Mouse (Mus musculus): ENCODE data around the gene Iqgap1. TPM values are rescaled to one million over a fixed set of nuclear protein-coding genes. Genes with fewer than 3 reads are reported as not detected.

Gene Iqgap1
- total and polyA plus RNA-seq, 3 experiments, result 20.6 to 87.9 (median 58.8) TPM

- no peak overlapping the region for H3K4me3 ChIP-seq (ENCODE audit: control insufficient read depth in 1 of 2, insufficient read depth in 1 of 2, low read depth in 2 of 2, low read length in 2 of 2)
- DNase-seq (ENCODE audit: low read depth, low spot score), result no peak
- peaks cover 0 to 21% of the 10 kb centered on the region in 2 experiments; a peak in 2 of 4 replicates for H3K36me3 ChIP-seq (ENCODE audit: control insufficient read depth in 1 of 2, insufficient read depth in 2 of 2, low read length in 2 of 2)
- H3K9me3 ChIP-seq (replicated peaks; ENCODE audit: insufficient read depth, low read length), result no peaks in the 10 kb centered on the region
- H3K9ac ChIP-seq (ENCODE audit: control insufficient read depth, low read depth, low read length, poor library complexity, severe bottlenecking), result no peak overlapping the region
- no peak overlapping the region for H3K27ac ChIP-seq (ENCODE audit: control insufficient read depth, low read depth, low read length)
- TF ChIP-seq E2F4 (IDR thresholded peaks at IDR 0.05; ENCODE audit: borderline replicate concordance, low read depth, low read length) (no peak), CTCF (IDR thresholded peaks at IDR 0.05 in 2 of 3, conservative IDR thresholded peaks at IDR 0.05 in 1 of 3; ENCODE audit: control insufficient read depth in 1 of 3, insufficient read depth in 1 of 3, low read depth in 2 of 3, low read length in 3 of 3, poor library complexity in 1 of 3, severe bottlenecking in 1 of 3) (no peak), MAX (IDR thresholded peaks at IDR 0.05; ENCODE audit: low read length) (no peak), TAL1 (IDR thresholded peaks at IDR 0.05; ENCODE audit: low read length) (no peak), NELFE (IDR thresholded peaks at IDR 0.05; ENCODE audit: low read depth, low read length) (no peak), EP300 (IDR thresholded peaks at IDR 0.05; ENCODE audit: low read depth in 1 of 2, low read length in 2 of 2) (no peak), POLR2A (IDR thresholded peaks at IDR 0.05; ENCODE audit: control insufficient read depth in 1 of 2, insufficient read depth in 1 of 2, low read depth in 1 of 2, low read length in 2 of 2, poor library complexity in 1 of 2) (no peak), ZMIZ1 (IDR thresholded peaks at IDR 0.05; ENCODE audit: low read depth, low read length) (no peak), ZKSCAN1 (IDR thresholded peaks at IDR 0.05; ENCODE audit: low read depth, low read length) (no peak), GATA1 (IDR thresholded peaks at IDR 0.05; ENCODE audit: low read depth, low read length) (no peak), MYC (IDR thresholded peaks at IDR 0.05; ENCODE audit: low read depth, low read length) (no peak), SIN3A (IDR thresholded peaks at IDR 0.05; ENCODE audit: low read length) (no peak), TBP (IDR thresholded peaks at IDR 0.05; ENCODE audit: low read depth, low read length) (no peak), ELF1 (IDR thresholded peaks at IDR 0.05; ENCODE audit: low read depth, low read length) (no peak), RAD21 (IDR thresholded peaks at IDR 0.05; ENCODE audit: low read depth, low read length) (no peak), CHD2 (IDR thresholded peaks at IDR 0.05; ENCODE audit: low read length) (no peak), ETS1 (IDR thresholded peaks at IDR 0.05; ENCODE audit: low read depth, low read length) (no peak), UBTF (IDR thresholded peaks at IDR 0.05; ENCODE audit: borderline replicate concordance, insufficient read depth, low read depth, low read length) (no peak)
- peaks cover 7 to 21% of the 10 kb centered on the region in 2 experiments for H3K4me1 ChIP-seq (ENCODE audit: control insufficient read depth in 1 of 2, insufficient read depth in 2 of 2, low read length in 2 of 2)
- H3K27me3 ChIP-seq (ENCODE audit: control insufficient read depth in 1 of 2, insufficient read depth in 2 of 2, low read length in 2 of 2), result no peaks in the 10 kb centered on the region
- no peaks in the 10 kb centered on the region for H3K79me2 ChIP-seq (ENCODE audit: control insufficient read depth, insufficient read depth, low read length, poor library complexity)
Measured at GRCm38 (mm10) chr7:80838247-80838646, 12.5 kb upstream of the Iqgap1 start.

DNA sequence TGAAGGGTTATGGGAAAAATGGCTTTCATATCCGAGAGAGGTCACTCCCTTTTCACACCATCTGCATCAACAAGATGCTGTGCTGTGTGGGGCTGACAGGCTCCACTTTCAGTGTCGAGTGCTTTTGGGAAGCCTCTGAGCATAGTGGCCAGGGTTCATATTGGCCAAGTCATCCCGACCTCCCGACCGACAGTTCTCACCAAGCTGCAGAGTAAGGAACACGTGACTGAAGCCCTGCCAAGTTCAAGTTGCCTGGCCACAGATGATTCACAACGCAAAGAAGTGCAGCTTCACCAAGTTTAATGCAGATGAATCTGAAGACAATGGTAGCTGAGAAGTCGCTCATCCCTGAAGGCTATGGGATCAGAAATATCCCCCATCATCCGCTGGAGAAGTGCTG lies 12.0 kb upstream of the Iqgap1 start:
- no peak overlapping the region for H3K9ac ChIP-seq (ENCODE audit: control insufficient read depth, low read depth, low read length, poor library complexity, severe bottlenecking)
- no peaks in the 10 kb centered on the region for H3K27me3 ChIP-seq (ENCODE audit: control insufficient read depth in 1 of 2, insufficient read depth in 2 of 2, low read length in 2 of 2)
- H3K9me3 ChIP-seq (replicated peaks; ENCODE audit: insufficient read depth, low read length), result no peaks in the 10 kb centered on the region
- DNase-seq (ENCODE audit: low read depth, low spot score), result no peak
- H3K4me3 ChIP-seq (ENCODE audit: control insufficient read depth in 1 of 2, insufficient read depth in 1 of 2, low read depth in 2 of 2, low read length in 2 of 2), result no peak overlapping the region
- H3K27ac ChIP-seq (ENCODE audit: control insufficient read depth, low read depth, low read length), result no peak overlapping the region
- H3K79me2 ChIP-seq (ENCODE audit: control insufficient read depth, insufficient read depth, low read length, poor library complexity), result no peaks in the 10 kb centered on the region
- no peak for TF ChIP-seq UBTF (IDR thresholded peaks at IDR 0.05; ENCODE audit: borderline replicate concordance, insufficient read depth, low read depth, low read length)
- no peak for TF ChIP-seq CTCF (IDR thresholded peaks at IDR 0.05 in 2 of 3, conservative IDR thresholded peaks at IDR 0.05 in 1 of 3; ENCODE audit: control insufficient read depth in 1 of 3, insufficient read depth in 1 of 3, low read depth in 2 of 3, low read length in 3 of 3, poor library complexity in 1 of 3, severe bottlenecking in 1 of 3)
- TF ChIP-seq SMC3 (IDR thresholded peaks at IDR 0.05; ENCODE audit: low read depth, low read length), result no peak
- no peak for TF ChIP-seq E2F4 (IDR thresholded peaks at IDR 0.05; ENCODE audit: borderline replicate concordance, low read depth, low read length)
- TF ChIP-seq POLR2AphosphoS2 (IDR thresholded peaks at IDR 0.05; ENCODE audit: low read length), result no peak
- no peak for TF ChIP-seq HCFC1 (IDR thresholded peaks at IDR 0.05; ENCODE audit: low read depth, low read length)
- TF ChIP-seq MAZ (IDR thresholded peaks at IDR 0.05; ENCODE audit: low read depth, low read length), result no peak
- no peak for TF ChIP-seq ZNF384 (IDR thresholded peaks at IDR 0.05; ENCODE audit: low read depth, low read length)
- no peak for TF ChIP-seq CHD2 (IDR thresholded peaks at IDR 0.05; ENCODE audit: low read length)
- TF ChIP-seq USF1 (IDR thresholded peaks at IDR 0.05; ENCODE audit: low read depth, low read length), result no peak
- peaks cover 7 to 21% of the 10 kb centered on the region in 2 experiments for H3K4me1 ChIP-seq (ENCODE audit: control insufficient read depth in 1 of 2, insufficient read depth in 2 of 2, low read length in 2 of 2)
- peaks cover 0 to 21% of the 10 kb centered on the region in 2 experiments; a peak in 2 of 4 replicates for H3K36me3 ChIP-seq (ENCODE audit: control insufficient read depth in 1 of 2, insufficient read depth in 2 of 2, low read length in 2 of 2)

All from MEL (cell line).